Mouse (Mus musculus) stomach, postnatal 0 days (tissue): Measurements from ENCODE around the gene Phkb. TPM values are rescaled to one million over a fixed set of nuclear protein-coding genes. Genes with fewer than 3 reads are reported as not detected.

Source experiments
- ATAC-seq: fragments of 200-750 bp; cut with Nextera tagmentation; 2 replicates; pipeline ENCODE4 v1.8.0; 2017; ENCODE audit not compliant: low FRiP score, low TSS enrichment
- DNase-seq: peaks from one replicate; pipeline ENCODE4 v3.0.0-alpha.2; 2016; ENCODE audit warnings: low spot score
- H3K27ac ChIP-seq: fragments of 300-500 bp; sonication (generic); replicated peaks from 2 replicates; pipeline ENCODE4 v1.5.1; 2014; ENCODE audit warnings: mild to moderate bottlenecking, control low read depth
- H3K27me3 ChIP-seq: fragments of 300-500 bp; sonication (generic); 2 replicates; pipeline ENCODE4 v1.6.1; 2014; ENCODE audit warnings: low read length; ENCODE audit not compliant: control insufficient read depth, insufficient read depth
- H3K36me3 ChIP-seq: fragments of 300-500 bp; sonication (generic); 2 replicates; pipeline ENCODE4 v1.6.1; 2014; ENCODE audit warnings: low read length, mixed read lengths; ENCODE audit not compliant: control insufficient read depth, insufficient read depth
- H3K4me1 ChIP-seq: fragments of 300-500 bp; sonication (generic); replicated peaks from 2 replicates; pipeline ENCODE4 v1.6.1; 2014; ENCODE audit warnings: antibody characterized with exemption; ENCODE audit not compliant: control insufficient read depth, insufficient read depth
- H3K4me2 ChIP-seq: fragments of 300-500 bp; sonication (generic); replicated peaks from 2 replicates; pipeline ENCODE4 v1.6.1; 2014; ENCODE audit warnings: low read depth, mild to moderate bottlenecking, control low read depth, moderate library complexity
- H3K4me3 ChIP-seq: fragments of 300-500 bp; sonication (generic); 2 replicates; pipeline ENCODE4 v1.5.1; 2014; ENCODE audit warnings: low read depth, low read length, control low read depth
- H3K9ac ChIP-seq: fragments of 300-500 bp; sonication (generic); 2 replicates; pipeline ENCODE4 v1.6.1; 2014; ENCODE audit warnings: mild to moderate bottlenecking, low read length, control low read depth, mixed read lengths
- H3K9me3 ChIP-seq: fragments of 300-500 bp; sonication (generic); 2 replicates; pipeline ENCODE4 v1.6.1; 2016; ENCODE audit warnings: low read length; ENCODE audit not compliant: control insufficient read depth
- CTCF ChIP-seq: IDR thresholded peaks from 2 replicates; pipeline ENCODE4 v1.5.1; 2016; ENCODE audit warnings: antibody characterized with exemption, low read depth, mild to moderate bottlenecking, moderate library complexity
- EP300 ChIP-seq: optimal IDR thresholded peaks from 2 replicates; pipeline ENCODE3; 2016; ENCODE audit warnings: antibody characterized with exemption
- WGBS: fragments of 180-500 bp; shearing (Covaris S2); extraction: QIAGEN DNeasy Blood & Tissue Kit; methylation state at CpG from one replicate; pipeline ENCODE4 v1.1.7; 2014; 5-methylcytosine and 5-hydroxymethylcytosine counted together
- polyA plus RNA-seq: library from polyadenylated mRNA; unstranded; fragments of >200 nt; fragmentation: Nextera tagmentation; extraction: Ambion mirVana; gene quantifications from 2 replicates; pipeline ENCODE4 v1.2.1, GENCODE M21; 2015

Gene Phkb
- polyA plus RNA-seq, 1 experiment from 2014 or later, result 21.3 TPM

DNA sequence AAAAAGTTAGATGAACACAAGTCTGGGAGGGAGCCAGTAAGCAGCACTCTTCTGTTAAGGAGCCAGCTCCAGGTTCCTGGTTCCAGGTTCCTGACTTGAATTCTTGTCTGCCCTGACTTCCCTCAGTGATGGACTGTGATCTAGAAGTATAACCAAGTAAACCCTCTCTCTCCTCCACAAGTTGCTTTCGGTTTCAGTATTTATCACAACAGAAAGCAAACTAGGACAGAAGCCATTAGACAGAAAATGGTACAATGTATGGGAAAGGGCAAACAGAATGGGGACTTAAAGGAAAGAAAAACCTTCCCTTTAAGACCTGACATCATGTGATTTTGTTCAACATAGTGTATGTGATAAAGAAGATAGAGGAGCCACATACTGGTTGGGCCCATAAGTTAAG, 238.7 kb downstream of the Phkb start:
- DNase-seq (no peak), ATAC-seq (no peak)
- WGBS, result 97% methylated on average over 1 of the region's 1 CpGs
- TF ChIP-seq EP300 (no peak), CTCF (no peak)
- H3K36me3 ChIP-seq, result no peaks in the 10 kb centered on the region
- H3K9ac ChIP-seq, result no peak overlapping the region
- H3K27me3 ChIP-seq, result no peaks in the 10 kb centered on the region
- no peak overlapping the region for H3K4me2 ChIP-seq
- no peaks in the 10 kb centered on the region for H3K4me1 ChIP-seq
- no peaks in the 10 kb centered on the region for H3K9me3 ChIP-seq
- no peak overlapping the region for H3K4me3 ChIP-seq
- H3K27ac ChIP-seq, result no peak overlapping the region

- 67% methylated on average over 4 of the region's 4 CpGs for WGBS
- Histone ChIP-seq H3K4me1 (no peaks in the 10 kb centered on the region), H3K4me3 (no peak overlapping the region), H3K9me3 (no peaks in the 10 kb centered on the region), H3K27ac (no peak overlapping the region), H3K27me3 (no peaks in the 10 kb centered on the region), H3K4me2 (no peak overlapping the region), H3K36me3 (no peaks in the 10 kb centered on the region), H3K9ac (no peak overlapping the region)
- DNase-seq (no peak), ATAC-seq (no peak)
- no peak for TF ChIP-seq EP300
- no peak for TF ChIP-seq CTCF
Observed at GRCm38 (mm10) chr8:86083346-86083745, 242.6 kb downstream of the Phkb start.

GRCm38 (mm10) chr8:86086791-86087190, 246.0 kb downstream of the Phkb start:
- no peak overlapping the region for H3K9ac ChIP-seq
- H3K4me3 ChIP-seq, result no peak overlapping the region
- no peak for TF ChIP-seq CTCF
- TF ChIP-seq EP300, result no peak
- 92% methylated on average over 2 of the region's 2 CpGs for WGBS
- H3K4me1 ChIP-seq, result no peaks in the 10 kb centered on the region
- no peaks in the 10 kb centered on the region for H3K36me3 ChIP-seq
- H3K4me2 ChIP-seq, result no peak overlapping the region
- DNase-seq, result no peak
- ATAC-seq, result no peak
- no peak overlapping the region for H3K27ac ChIP-seq
- H3K27me3 ChIP-seq, result no peaks in the 10 kb centered on the region
- no peaks in the 10 kb centered on the region for H3K9me3 ChIP-seq

- no peak overlapping the region for H3K9ac ChIP-seq
- TF ChIP-seq CTCF, result no peak
- TF ChIP-seq EP300, result no peak
- no peaks in the 10 kb centered on the region for H3K27me3 ChIP-seq
- H3K36me3 ChIP-seq, result no peaks in the 10 kb centered on the region
- 78% methylated on average over 1 of the region's 1 CpGs for WGBS
- no peaks in the 10 kb centered on the region for H3K9me3 ChIP-seq
- DNase-seq (no peak), ATAC-seq (no peak)
- no peak overlapping the region for H3K27ac ChIP-seq
- no peak overlapping the region for H3K4me2 ChIP-seq
- H3K4me1 ChIP-seq, result no peaks in the 10 kb centered on the region
- H3K4me3 ChIP-seq, result no peak overlapping the region
Observed at GRCm38 (mm10) chr8:86087468-86087867, 246.7 kb downstream of the Phkb start.

- Histone ChIP-seq H3K36me3 (no peaks in the 10 kb centered on the region), H3K27ac (no peak overlapping the region), H3K9ac (no peak overlapping the region), H3K4me3 (no peak overlapping the region), H3K27me3 (no peaks in the 10 kb centered on the region), H3K9me3 (no peaks in the 10 kb centered on the region), H3K4me2 (no peak overlapping the region), H3K4me1 (no peaks in the 10 kb centered on the region)
- no peak for DNase-seq
- no peak for ATAC-seq
- 84% methylated on average over 10 of the region's 10 CpGs for WGBS
- TF ChIP-seq CTCF (no peak), EP300 (no peak)
Observed at GRCm38 (mm10) chr8:86090666-86091065, 249.9 kb downstream of the Phkb start.

Other genes with a start within 250 kb of the Phkb start
- 1.5 and 1.7 TPM in 2 replicates for gene Neto2, start 140.0 kb upstream of the Phkb start, polyA plus RNA-seq
- gene Itfg1, start within 50 bp of the Phkb start, polyA plus RNA-seq, result 53.2 and 55.8 TPM in 2 replicates